Mouse (Mus musculus) MEL (cell line): ENCODE results near the gene Cx3cr1. TPM values are rescaled to one million over a fixed set of nuclear protein-coding genes. Genes with fewer than 3 reads are reported as not detected.

Source experiments
- DNase-seq: peaks from one replicate; pipeline ENCODE4 v3.0.0; 2011; ENCODE audit warnings: low read depth, low spot score
- H3K27ac ChIP-seq: 2 replicates; pipeline ENCODE4 v1.5.1; 2012; ENCODE audit warnings: low read depth, mild to moderate bottlenecking, control low read depth, low read length, moderate library complexity; ENCODE audit not compliant: control insufficient read depth
- H3K27me3 ChIP-seq, 2 experiments: fragments of 150-350 bp in 1 of 2; sonication (generic) in 1 of 2; 2 replicates each; pipeline ENCODE4 v1.6.1; 2012; ENCODE audit warnings: low read length in 2 of 2, mild to moderate bottlenecking in 2 of 2, improper control_type of control experiment in 1 of 2, moderate library complexity in 1 of 2; ENCODE audit not compliant: insufficient read depth in 2 of 2, control insufficient read depth in 1 of 2
- H3K36me3 ChIP-seq, 2 experiments: 2 replicates each; pipeline ENCODE4 v1.6.1; 2012 to 2014; ENCODE audit warnings: low read length in 2 of 2, improper control_type of control experiment in 1 of 2, inconsistent platforms in 1 of 2, mild to moderate bottlenecking in 1 of 2; ENCODE audit not compliant: insufficient read depth in 2 of 2, control insufficient read depth in 1 of 2
- H3K4me1 ChIP-seq, 2 experiments: fragments of 150-350 bp in 1 of 2; sonication (generic) in 1 of 2; 2 replicates each; pipeline ENCODE4 v1.6.1; 2012; ENCODE audit warnings: low read length in 2 of 2, improper control_type of control experiment in 1 of 2, mild to moderate bottlenecking in 1 of 2; ENCODE audit not compliant: insufficient read depth in 2 of 2, control insufficient read depth in 1 of 2
- H3K4me3 ChIP-seq, 2 experiments: fragments of 150-350 bp in 1 of 2; sonication (generic) in 1 of 2; 2 replicates each; pipeline ENCODE4 v1.5.1; 2012; ENCODE audit warnings: low read depth in 2 of 2, low read length in 2 of 2, mild to moderate bottlenecking in 2 of 2, moderate library complexity in 2 of 2, control low read depth in 1 of 2, improper control_type of control experiment in 1 of 2; ENCODE audit not compliant: control insufficient read depth in 1 of 2, insufficient read depth in 1 of 2
- H3K79me2 ChIP-seq: 2 replicates; pipeline ENCODE4 v1.6.1; 2012; ENCODE audit warnings: mild to moderate bottlenecking, low read length, moderate library complexity; ENCODE audit not compliant: control insufficient read depth, poor library complexity, insufficient read depth
- H3K9ac ChIP-seq: 2 replicates; pipeline ENCODE4 v1.6.1; 2012; ENCODE audit warnings: low read depth, mild to moderate bottlenecking, control low read depth, low read length, moderate library complexity; ENCODE audit not compliant: control insufficient read depth, poor library complexity, severe bottlenecking
- H3K9me3 ChIP-seq: fragments of 150-350 bp; sonication (generic); replicated peaks from 2 replicates; pipeline ENCODE4 v1.6.1; 2012; ENCODE audit warnings: mild to moderate bottlenecking, low read length, improper control_type of control experiment, moderate library complexity; ENCODE audit not compliant: insufficient read depth
- BHLHE40 ChIP-seq: IDR thresholded peaks from 2 replicates; pipeline ENCODE4 v1.6.1; 2012; ENCODE audit warnings: low read depth, mild to moderate bottlenecking, inconsistent platforms, low read length, improper control_type of control experiment, borderline replicate concordance
- CHD1 ChIP-seq: IDR thresholded peaks from 2 replicates; pipeline ENCODE4 v1.6.1; 2012; ENCODE audit warnings: low read depth, mild to moderate bottlenecking, inconsistent platforms, low read length, improper control_type of control experiment
- CHD2 ChIP-seq: IDR thresholded peaks from 2 replicates; pipeline ENCODE4 v1.6.1; 2011; ENCODE audit warnings: low read length, improper control_type of control experiment
- CTCF ChIP-seq, 3 experiments: IDR thresholded peaks in 2 of 3; conservative IDR thresholded peaks in 1 of 3; 2 replicates each; pipeline ENCODE4 v1.5.1; 2011 to 2012; ENCODE audit warnings: low read length in 3 of 3, low read depth in 2 of 3, mild to moderate bottlenecking in 2 of 3, improper control_type of control experiment in 1 of 3, inconsistent platforms in 1 of 3, mixed read lengths in 1 of 3, moderate library complexity in 1 of 3; ENCODE audit not compliant: control insufficient read depth in 1 of 3, insufficient read depth in 1 of 3, poor library complexity in 1 of 3, severe bottlenecking in 1 of 3
- E2F4 ChIP-seq: IDR thresholded peaks from 2 replicates; pipeline ENCODE4 v1.6.1; 2011; ENCODE audit warnings: low read depth, low read length, improper control_type of control experiment, borderline replicate concordance
- ELF1 ChIP-seq: IDR thresholded peaks from 2 replicates; pipeline ENCODE4 v1.6.1; 2014; ENCODE audit warnings: low read depth, mild to moderate bottlenecking, inconsistent platforms, low read length, improper control_type of control experiment, moderate library complexity
- EP300 ChIP-seq, 2 experiments: IDR thresholded peaks; 2 replicates each; pipeline ENCODE4 v1.6.1; 2011; ENCODE audit warnings: improper control_type of control experiment in 2 of 2, low read length in 2 of 2, low read depth in 1 of 2, mild to moderate bottlenecking in 1 of 2
- GABPA ChIP-seq: IDR thresholded peaks from 2 replicates; pipeline ENCODE4 v1.6.1; 2012; ENCODE audit warnings: low read depth, mild to moderate bottlenecking, inconsistent platforms, low read length, improper control_type of control experiment, moderate library complexity
- GATA1 ChIP-seq: IDR thresholded peaks from 2 replicates; pipeline ENCODE4 v1.6.1; 2011; ENCODE audit warnings: low read depth, low read length, improper control_type of control experiment
- HCFC1 ChIP-seq: IDR thresholded peaks from 2 replicates; pipeline ENCODE4 v1.6.1; 2012; ENCODE audit warnings: low read depth, mild to moderate bottlenecking, inconsistent platforms, low read length, improper control_type of control experiment, moderate library complexity
- KAT2A ChIP-seq: conservative IDR thresholded peaks from 2 replicates; pipeline ENCODE4 v1.6.1; 2012; ENCODE audit warnings: low read depth, low read length, improper control_type of control experiment, inconsistent platforms
- MAFK ChIP-seq: IDR thresholded peaks from 2 replicates; pipeline ENCODE4 v1.6.1; 2011; ENCODE audit warnings: low read depth, mild to moderate bottlenecking, low read length, improper control_type of control experiment, borderline replicate concordance
- MAZ ChIP-seq: IDR thresholded peaks from 2 replicates; pipeline ENCODE4 v1.6.1; 2012; ENCODE audit warnings: low read depth, mild to moderate bottlenecking, inconsistent platforms, low read length, improper control_type of control experiment
- MEF2A ChIP-seq: IDR thresholded peaks from 2 replicates; pipeline ENCODE4 v1.6.1; 2014; ENCODE audit warnings: low read depth, mild to moderate bottlenecking, inconsistent platforms, low read length, improper control_type of control experiment; ENCODE audit not compliant: poor library complexity, insufficient replicate concordance, severe bottlenecking; ENCODE audit errors: extremely low read depth
- MXI1 ChIP-seq: IDR thresholded peaks from 2 replicates; pipeline ENCODE4 v1.6.1; 2011; ENCODE audit warnings: mild to moderate bottlenecking, low read depth, low read length, improper control_type of control experiment
- MYB ChIP-seq: IDR thresholded peaks from 2 replicates; pipeline ENCODE4 v1.6.1; 2011; ENCODE audit warnings: mild to moderate bottlenecking, low read depth, low read length, improper control_type of control experiment
- MYC ChIP-seq: IDR thresholded peaks from 2 replicates; pipeline ENCODE4 v1.6.1; 2011; ENCODE audit warnings: low read depth, mild to moderate bottlenecking, low read length, improper control_type of control experiment, moderate library complexity
- NELFE ChIP-seq: IDR thresholded peaks from 2 replicates; pipeline ENCODE4 v1.6.1; 2011; ENCODE audit warnings: low read depth, low read length, improper control_type of control experiment
- NRF1 ChIP-seq: IDR thresholded peaks from 2 replicates; pipeline ENCODE4 v1.6.1; 2014; ENCODE audit warnings: low read depth, mild to moderate bottlenecking, inconsistent platforms, low read length, improper control_type of control experiment, moderate library complexity; ENCODE audit not compliant: poor library complexity, insufficient read depth, severe bottlenecking
- POLR2A ChIP-seq, 2 experiments: IDR thresholded peaks; 2 replicates each; pipeline ENCODE4 v1.6.1; 2011 to 2012; ENCODE audit warnings: low read length in 2 of 2, mild to moderate bottlenecking in 2 of 2, control low read depth in 1 of 2, improper control_type of control experiment in 1 of 2, low read depth in 1 of 2, moderate library complexity in 1 of 2; ENCODE audit not compliant: control insufficient read depth in 1 of 2, insufficient read depth in 1 of 2, poor library complexity in 1 of 2
- POLR2AphosphoS5 ChIP-seq: IDR thresholded peaks from 2 replicates; pipeline ENCODE4 v1.6.1; 2012; ENCODE audit warnings: low read depth, borderline replicate concordance, mild to moderate bottlenecking, inconsistent platforms, low read length, moderate library complexity, mixed read lengths
- RAD21 ChIP-seq: IDR thresholded peaks from 2 replicates; pipeline ENCODE4 v1.6.1; 2011; ENCODE audit warnings: mild to moderate bottlenecking, low read depth, low read length, improper control_type of control experiment
- SIN3A ChIP-seq: IDR thresholded peaks from 2 replicates; pipeline ENCODE4 v1.6.1; 2012; ENCODE audit warnings: low read length, improper control_type of control experiment, inconsistent platforms
- SMC3 ChIP-seq: IDR thresholded peaks from 2 replicates; pipeline ENCODE4 v1.6.1; 2011; ENCODE audit warnings: low read depth, low read length, improper control_type of control experiment
- TAL1 ChIP-seq: IDR thresholded peaks from 2 replicates; pipeline ENCODE4 v1.6.1; 2012; ENCODE audit warnings: mild to moderate bottlenecking, inconsistent platforms, low read length, moderate library complexity, mixed read lengths
- TBP ChIP-seq: IDR thresholded peaks from 2 replicates; pipeline ENCODE4 v1.8.0; 2011; ENCODE audit warnings: low read depth, low read length, improper control_type of control experiment
- UBTF ChIP-seq: IDR thresholded peaks from 2 replicates; pipeline ENCODE4 v1.6.1; 2012; ENCODE audit warnings: low read depth, mild to moderate bottlenecking, inconsistent platforms, low read length, improper control_type of control experiment, moderate library complexity, borderline replicate concordance; ENCODE audit not compliant: insufficient read depth
- USF2 ChIP-seq, 2 experiments: IDR thresholded peaks; 2 replicates each; pipeline ENCODE4 v1.6.1; 2011 to 2012; ENCODE audit warnings: improper control_type of control experiment in 2 of 2, low read length in 2 of 2, borderline replicate concordance in 1 of 2, inconsistent platforms in 1 of 2, low read depth in 1 of 2, mild to moderate bottlenecking in 1 of 2; ENCODE audit not compliant: insufficient read depth in 1 of 2
- ZC3H11A ChIP-seq: IDR thresholded peaks from 2 replicates; pipeline ENCODE4 v1.6.1; 2012; ENCODE audit warnings: low read depth, mild to moderate bottlenecking, inconsistent platforms, low read length, improper control_type of control experiment
- ZNF384 ChIP-seq: IDR thresholded peaks from 2 replicates; pipeline ENCODE4 v1.6.1; 2012; ENCODE audit warnings: low read depth, mild to moderate bottlenecking, inconsistent platforms, low read length, improper control_type of control experiment
- polyA plus RNA-seq, 2 experiments: library from polyadenylated mRNA; stranded (reverse) in 1 of 2; unstranded in 1 of 2; fragments of >175 nt in 1 of 2; fragments of >200 nt in 1 of 2; gene quantifications; 2 replicates each; pipeline versions ENCODE4 v1.2.1 to v1.2.4; 2012; ENCODE audit warnings: low replicate concordance in 2 of 2, low read depth in 1 of 2; ENCODE audit not compliant: insufficient read length in 2 of 2, insufficient read depth in 1 of 2, missing spikeins in 1 of 2
- total RNA-seq: library from RNA; depleted of rRNA; stranded (reverse); fragments of 300-350 nt; gene quantifications from 2 replicates; pipeline ENCODE4 v1.2.3, GENCODE M21; 2012

The Cx3cr1 gene
- total and polyA plus RNA-seq, 3 experiments = not detected

- H3K9ac ChIP-seq = no peak overlapping the region
- H3K27me3 ChIP-seq = no peaks in the 10 kb centered on the region; a peak in 1 of 4 replicates
- TF ChIP-seq USF2 (IDR thresholded peaks at IDR 0.05; ENCODE audit: borderline replicate concordance in 1 of 2, insufficient read depth in 1 of 2, low read depth in 1 of 2, low read length in 2 of 2) (no peak), POLR2A (IDR thresholded peaks at IDR 0.05; ENCODE audit: control insufficient read depth in 1 of 2, insufficient read depth in 1 of 2, low read depth in 1 of 2, low read length in 2 of 2, poor library complexity in 1 of 2) (no peak), GABPA (no peak), CHD2 (no peak), SMC3 (no peak), MXI1 (no peak), MAZ (no peak), ZNF384 (no peak), BHLHE40 (no peak), CTCF (IDR thresholded peaks at IDR 0.05 in 2 of 3, conservative IDR thresholded peaks at IDR 0.05 in 1 of 3; ENCODE audit: control insufficient read depth in 1 of 3, insufficient read depth in 1 of 3, low read depth in 2 of 3, low read length in 3 of 3, poor library complexity in 1 of 3, severe bottlenecking in 1 of 3) (no peak), HCFC1 (no peak), NELFE (no peak), MYC (no peak), TBP (no peak), RAD21 (no peak), ELF1 (no peak), KAT2A (no peak), E2F4 (no peak)
- H3K36me3 ChIP-seq = no peaks in the 10 kb centered on the region
- H3K4me3 ChIP-seq = no peak overlapping the region
- H3K9me3 ChIP-seq = no peaks in the 10 kb centered on the region
- H3K79me2 ChIP-seq = no peaks in the 10 kb centered on the region
- DNase-seq = no peak
- H3K4me1 ChIP-seq = no peaks in the 10 kb centered on the region
- H3K27ac ChIP-seq = no peak overlapping the region
These were observed 1.6 kb downstream of the Cx3cr1 start for GRCm38 (mm10) chr9:120068047-120068446.

- Histone ChIP-seq H3K79me2 (no peaks in the 10 kb centered on the region), H3K27ac (no peak overlapping the region), H3K27me3 (no peaks in the 10 kb centered on the region; a peak in 1 of 4 replicates), H3K4me1 (no peaks in the 10 kb centered on the region), H3K9me3 (no peaks in the 10 kb centered on the region), H3K9ac (no peak overlapping the region), H3K36me3 (no peaks in the 10 kb centered on the region)
- DNase-seq = no peak
- no peak for TF ChIP-seq TBP
- no peak for TF ChIP-seq MAFK
- no peak for TF ChIP-seq CHD1
- no peak for TF ChIP-seq POLR2AphosphoS5
- TF ChIP-seq SIN3A = no peak
- TF ChIP-seq EP300 (IDR thresholded peaks at IDR 0.05; ENCODE audit: low read depth in 1 of 2, low read length in 2 of 2) = no peak
- TF ChIP-seq NRF1 = no peak
- TF ChIP-seq ZC3H11A = no peak
- no peak for TF ChIP-seq UBTF
- TF ChIP-seq MYB = no peak
- no peak for TF ChIP-seq MXI1
- no peak for TF ChIP-seq MEF2A
- no peak for TF ChIP-seq GATA1
- no peak for TF ChIP-seq ELF1
- TF ChIP-seq TAL1 = no peak
- no peak for TF ChIP-seq E2F4
- TF ChIP-seq, all 39 proteins: peak for 0
- H3K4me3 ChIP-seq = no peak overlapping the region
These were observed 2.1 kb downstream of the Cx3cr1 start for GRCm38 (mm10) chr9:120067609-120068008.
